Mouse (Mus musculus) intestine, embryonic 14.5 days (tissue): ENCODE measurements around the gene Sema4b. TPM values are rescaled to one million over a fixed set of nuclear protein-coding genes. Genes with fewer than 3 reads are reported as not detected.

Source experiments
- ATAC-seq: fragments of 200-750 bp; cut with Nextera tagmentation; replicated peaks from 2 replicates; pipeline ENCODE4 v1.8.0; 2017; ENCODE audit warnings: low read depth, moderate number of reproducible peaks, moderate TSS enrichment, moderate library complexity; ENCODE audit not compliant: low FRiP score, low TSS enrichment
- DNase-seq: peaks from one replicate; pipeline ENCODE4 v3.0.0-alpha.2; 2018; ENCODE audit warnings: low spot score
- H3K27ac ChIP-seq: fragments of 300-500 bp; sonication (generic); 2 replicates; pipeline ENCODE4 v1.5.1; 2014; ENCODE audit warnings: low read depth, mild to moderate bottlenecking, control low read depth
- H3K27me3 ChIP-seq: fragments of 300-500 bp; sonication (generic); replicated peaks from 2 replicates; pipeline ENCODE4 v1.6.1; 2014; ENCODE audit warnings: low read length, control low read depth; ENCODE audit not compliant: control insufficient read depth, insufficient read depth
- H3K36me3 ChIP-seq: fragments of 300-500 bp; sonication (generic); 2 replicates; pipeline ENCODE4 v1.6.1; 2014; ENCODE audit warnings: low read length, control low read depth; ENCODE audit not compliant: control insufficient read depth, insufficient read depth
- H3K4me1 ChIP-seq: fragments of 300-500 bp; sonication (generic); replicated peaks from 2 replicates; pipeline ENCODE4 v1.6.1; 2014; ENCODE audit warnings: low read length, control low read depth, mixed read lengths; ENCODE audit not compliant: control insufficient read depth, insufficient read depth
- H3K4me2 ChIP-seq: fragments of 300-500 bp; sonication (generic); 2 replicates; pipeline ENCODE4 v1.6.1; 2014; ENCODE audit warnings: low read length
- H3K4me3 ChIP-seq: fragments of 300-500 bp; sonication (generic); 2 replicates; pipeline ENCODE4 v1.5.1; 2014; ENCODE audit warnings: low read depth, low read length, control low read depth, mixed read lengths
- H3K9ac ChIP-seq: fragments of 300-500 bp; sonication (generic); 2 replicates; pipeline ENCODE4 v1.6.1; 2014; ENCODE audit warnings: mild to moderate bottlenecking, low read length
- H3K9me3 ChIP-seq: fragments of 300-500 bp; sonication (generic); 2 replicates; pipeline ENCODE4 v1.6.1; 2016; ENCODE audit warnings: low read length, control low read depth; ENCODE audit not compliant: control insufficient read depth
- WGBS: fragments of 180-500 bp; shearing (Covaris S2); extraction: QIAGEN DNeasy Blood & Tissue Kit; methylation state at CpG from one replicate; pipeline ENCODE4 v1.1.7; 2014; 5-methylcytosine and 5-hydroxymethylcytosine counted together
- polyA plus RNA-seq: library from polyadenylated mRNA; unstranded; fragments of >200 nt; fragmentation: Nextera tagmentation; extraction: Ambion mirVana; gene quantifications from 2 replicates; pipeline ENCODE4 v1.2.1, GENCODE M21; 2014

Sema4b gene
- polyA plus RNA-seq, 1 experiment from 2014 or later: 15.9 TPM

- Histone ChIP-seq H3K27ac (no peak overlapping the region), H3K27me3 (no peaks in the 10 kb centered on the region), H3K4me3 (no peak overlapping the region), H3K9ac (no peak overlapping the region), H3K9me3 (no peaks in the 10 kb centered on the region), H3K36me3 (no peaks in the 10 kb centered on the region), H3K4me1 (peaks cover 20% of the 10 kb centered on the region), H3K4me2 (no peak overlapping the region)
- 72% methylated on average over 2 of the region's 2 CpGs for WGBS
- no peak for ATAC-seq
- DNase-seq: no peak
Observed at GRCm38 (mm10) chr7:80169847-80170246, 16.8 kb upstream of the Sema4b start.

GRCm38 (mm10) chr7:80171345-80171744 lies 15.3 kb upstream of the Sema4b start:
- 28% methylated on average over 8 of the region's 8 CpGs for WGBS
- peak; percentile 16; the same call in 1 of the 2 replicates for ATAC-seq
- H3K27me3 ChIP-seq: no peaks in the 10 kb centered on the region

GRCm38 (mm10) chr7:80172069-80172956 lies 14.3 kb upstream of the Sema4b start:
- DNase-seq (no peak), ATAC-seq (no peak)
- Histone ChIP-seq H3K9ac (no peak overlapping the region), H3K9me3 (no peaks in the 10 kb centered on the region), H3K27me3 (no peaks in the 10 kb centered on the region), H3K4me1 (peaks cover 20% of the 10 kb centered on the region), H3K4me2 (no peak overlapping the region), H3K4me3 (no peak overlapping the region), H3K27ac (peak overlapping the region; percentile 79), H3K36me3 (no peaks in the 10 kb centered on the region)
- 62% methylated on average over 8 of the region's 8 CpGs for WGBS

More at GRCm38 (mm10) chr7:80171345-80171744, 15.3 kb upstream of the Sema4b start:
- Histone ChIP-seq H3K4me3 (no peak overlapping the region), H3K9ac (no peak overlapping the region), H3K36me3 (no peaks in the 10 kb centered on the region), H3K4me2 (peak overlapping the region; percentile 26; the same call in 1 of the 2 replicates), H3K9me3 (no peaks in the 10 kb centered on the region), H3K4me1 (peaks cover 20% of the 10 kb centered on the region), H3K27ac (peak overlapping the region; percentile 79)
- peak; percentile 70 for DNase-seq

GRCm38 (mm10) chr7:80176159-80176558 lies 10.5 kb upstream of the Sema4b start:
- H3K27me3 ChIP-seq: no peaks in the 10 kb centered on the region
- no peak overlapping the region for H3K27ac ChIP-seq
- no peak for DNase-seq
- no peaks in the 10 kb centered on the region for H3K9me3 ChIP-seq
- no peak overlapping the region for H3K4me2 ChIP-seq
- 54% methylated on average over 3 of the region's 3 CpGs for WGBS
- ATAC-seq: no peak
- no peak overlapping the region for H3K4me3 ChIP-seq
- no peak overlapping the region for H3K9ac ChIP-seq
- H3K4me1 ChIP-seq: peaks cover 15% of the 10 kb centered on the region
- H3K36me3 ChIP-seq: no peaks in the 10 kb centered on the region

DNA sequence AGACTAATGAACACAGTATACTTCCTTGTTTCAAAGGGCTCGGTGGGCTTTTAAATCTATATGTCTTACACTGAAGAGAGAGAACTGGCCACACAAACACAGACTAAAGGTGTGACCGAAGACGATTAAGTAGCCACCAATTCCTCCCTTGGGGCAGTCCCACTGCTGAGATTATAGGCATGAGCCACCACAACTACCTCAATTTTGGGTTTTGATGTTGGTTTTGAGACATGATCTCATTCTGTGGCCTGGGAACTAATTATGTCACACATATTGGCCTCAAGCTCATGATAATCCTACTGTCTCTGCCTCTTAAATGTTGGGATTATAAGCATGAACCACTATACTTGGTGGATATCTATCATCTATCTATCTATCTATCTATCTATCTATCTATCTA lies 9.2 kb upstream of the Sema4b start:
- H3K36me3 ChIP-seq: no peaks in the 10 kb centered on the region
- 90% methylated on average over 3 of the region's 3 CpGs for WGBS
- H3K4me3 ChIP-seq: no peak overlapping the region
- no peaks in the 10 kb centered on the region for H3K9me3 ChIP-seq
- H3K27me3 ChIP-seq: no peaks in the 10 kb centered on the region
- H3K9ac ChIP-seq: no peak overlapping the region
- no peak for DNase-seq
- no peak overlapping the region for H3K27ac ChIP-seq
- no peak for ATAC-seq
- peaks cover 2% of the 10 kb centered on the region for H3K4me1 ChIP-seq
- no peak overlapping the region for H3K4me2 ChIP-seq

GRCm38 (mm10) chr7:80178037-80178729 lies 8.5 kb upstream of the Sema4b start:
- Histone ChIP-seq H3K4me1 (no peaks in the 10 kb centered on the region), H3K9me3 (no peaks in the 10 kb centered on the region), H3K4me2 (no peak overlapping the region), H3K36me3 (no peaks in the 10 kb centered on the region), H3K27me3 (no peaks in the 10 kb centered on the region), H3K4me3 (no peak overlapping the region), H3K27ac (no peak overlapping the region), H3K9ac (no peak overlapping the region)
- ATAC-seq (no peak), DNase-seq (no peak)
- WGBS: 91% methylated on average over 10 of the region's 10 CpGs

- Histone ChIP-seq H3K4me2 (no peak overlapping the region), H3K36me3 (no peaks in the 10 kb centered on the region), H3K4me3 (no peak overlapping the region), H3K9me3 (no peaks in the 10 kb centered on the region), H3K4me1 (no peaks in the 10 kb centered on the region), H3K27me3 (no peaks in the 10 kb centered on the region), H3K9ac (no peak overlapping the region), H3K27ac (no peak overlapping the region)
- 89% methylated on average over 6 of the region's 6 CpGs for WGBS
- DNase-seq: no peak
- no peak for ATAC-seq
Observed at GRCm38 (mm10) chr7:80179327-80179726, 7.3 kb upstream of the Sema4b start.

GRCm38 (mm10) chr7:80179790-80180189 lies 6.9 kb upstream of the Sema4b start:
- 88% methylated on average over 6 of the region's 6 CpGs for WGBS
- Histone ChIP-seq H3K4me3 (no peak overlapping the region), H3K36me3 (no peaks in the 10 kb centered on the region), H3K27ac (no peak overlapping the region), H3K27me3 (no peaks in the 10 kb centered on the region), H3K4me2 (no peak overlapping the region), H3K9ac (no peak overlapping the region), H3K4me1 (peaks cover 1% of the 10 kb centered on the region; the same call in 1 of the 2 replicates), H3K9me3 (no peaks in the 10 kb centered on the region)
- no peak for DNase-seq
- ATAC-seq: no peak
